Mouse (Mus musculus) bone marrow, adult 2 months (tissue): ENCODE results near the gene C87436.

ENCODE experiments used
- CTCF ChIP-seq: fragments of 200-500 bp; IDR thresholded peaks from 2 replicates; pipeline ENCODE4 v1.5.1; 2011; ENCODE audit warnings: low read length, control low read depth; ENCODE audit not compliant: control insufficient read depth, insufficient read depth
- POLR2A ChIP-seq: fragments of 200-500 bp; IDR thresholded peaks from 2 replicates; pipeline ENCODE4 v1.6.1; 2011; ENCODE audit warnings: low read depth, mild to moderate bottlenecking, control low read depth, low read length, borderline replicate concordance; ENCODE audit not compliant: control insufficient read depth

GRCm38 (mm10) chr6:86495661-86496060 lies 57.5 kb downstream of the C87436 start:
- no peak for TF ChIP-seq POLR2A
- no peak for TF ChIP-seq CTCF
